Mouse (Mus musculus) thymus, postnatal 25 days (tissue): Measurements from ENCODE around the gene Adam15.
A peak's percentile ranks its signal among the peaks of the same experiment; 100 is the strongest.

Experiments
- DNase-seq: peaks from one replicate; pipeline ENCODE4 v3.0.0; 2022

The Adam15 gene

GRCm38 (mm10) chr3:89295685-89296230 lies 54.0 kb downstream of the Adam15 start:
- no peak for DNase-seq

GRCm38 (mm10) chr3:89294195-89294594 lies 55.6 kb downstream of the Adam15 start:
- DNase-seq: no peak

- no peak for DNase-seq
Measured at GRCm38 (mm10) chr3:89293247-89293918, 56.4 kb downstream of the Adam15 start.

GRCm38 (mm10) chr3:89292303-89292702 lies 57.5 kb downstream of the Adam15 start:
- peak; percentile 46 for DNase-seq

GRCm38 (mm10) chr3:89291874-89292273 lies 57.9 kb downstream of the Adam15 start:
- no peak for DNase-seq
